Mouse (Mus musculus): Measurements from ENCODE around the gene Bend5.

Bend5 gene

DNA sequence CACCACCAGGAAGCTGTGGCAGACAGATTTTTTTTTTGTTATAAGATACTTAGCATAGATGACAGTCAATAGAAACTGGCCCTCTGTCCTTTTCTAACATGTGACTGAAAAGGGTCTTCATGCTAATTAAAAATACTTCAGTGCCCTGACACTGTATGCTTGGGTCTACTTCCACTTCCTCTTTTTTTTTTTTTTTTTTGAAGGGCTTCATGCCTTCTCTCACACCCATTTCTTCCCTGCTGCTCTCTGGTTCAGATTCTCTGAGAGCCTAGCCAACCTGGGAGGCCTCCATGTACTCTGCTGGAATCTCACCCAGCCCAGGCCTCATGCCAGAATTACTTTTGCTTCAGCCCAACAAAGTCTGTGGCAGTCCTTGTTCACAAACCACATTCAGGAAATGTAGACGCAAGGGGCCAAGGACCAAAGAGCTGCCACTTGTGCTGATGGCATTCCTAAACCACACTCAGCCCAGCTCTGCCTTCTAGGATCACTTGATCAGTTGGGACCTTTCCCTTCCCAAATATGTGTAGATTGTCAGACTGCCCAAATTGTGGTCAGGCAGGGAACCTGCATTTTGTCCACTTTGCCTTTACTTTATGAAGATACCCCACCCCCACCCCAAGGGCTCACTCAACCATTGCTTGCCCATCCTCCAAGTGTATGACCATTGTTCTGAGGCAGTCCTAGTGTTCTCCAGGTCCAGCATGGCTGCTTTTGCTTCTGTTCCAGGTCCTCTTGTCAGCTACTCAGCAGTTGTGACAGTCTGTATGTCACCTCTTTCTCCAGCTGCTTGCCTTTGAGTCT is 27.8 kb downstream of the Bend5 start:
- DNase-seq (ENCODE audit: low spot score in 2 of 2): peak in 1 of 2 experiments; percentile 20

DNA sequence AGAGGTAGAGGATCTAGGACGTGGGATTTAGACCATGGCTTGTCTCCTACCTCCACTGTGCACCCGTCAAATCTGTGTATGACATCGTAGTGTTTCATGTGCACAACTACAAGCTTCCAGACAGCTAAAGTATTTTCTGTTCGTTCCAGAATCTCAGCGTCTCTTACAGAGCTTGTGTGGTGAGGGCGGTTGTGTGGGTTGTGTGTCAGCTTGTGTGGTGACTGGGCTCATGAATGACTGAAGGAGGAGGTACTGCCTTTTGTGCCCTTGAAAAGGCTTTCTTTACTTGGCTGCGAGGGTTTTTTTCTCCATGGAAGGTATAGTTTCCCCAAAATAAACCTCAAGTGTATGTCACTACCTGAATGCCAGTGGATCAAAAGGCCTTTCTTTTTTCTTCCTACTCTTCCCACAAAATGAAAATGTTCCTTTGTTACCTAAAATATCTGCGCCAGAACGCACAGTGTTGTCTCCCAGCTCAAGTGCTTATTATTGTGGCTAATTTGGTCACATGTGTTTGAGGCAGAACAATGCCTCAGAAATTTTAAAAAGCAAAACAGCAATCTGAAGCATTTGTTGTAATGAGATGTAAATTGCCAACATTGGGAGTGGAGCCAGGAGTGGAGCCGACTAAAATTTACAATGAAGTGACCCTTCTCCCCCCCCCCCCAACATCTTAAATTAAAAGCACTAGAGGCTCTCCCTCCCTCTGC is 29.3 kb downstream of the Bend5 start:
- DNase-seq (ENCODE audit: low spot score in 2 of 2): no peak

DNA sequence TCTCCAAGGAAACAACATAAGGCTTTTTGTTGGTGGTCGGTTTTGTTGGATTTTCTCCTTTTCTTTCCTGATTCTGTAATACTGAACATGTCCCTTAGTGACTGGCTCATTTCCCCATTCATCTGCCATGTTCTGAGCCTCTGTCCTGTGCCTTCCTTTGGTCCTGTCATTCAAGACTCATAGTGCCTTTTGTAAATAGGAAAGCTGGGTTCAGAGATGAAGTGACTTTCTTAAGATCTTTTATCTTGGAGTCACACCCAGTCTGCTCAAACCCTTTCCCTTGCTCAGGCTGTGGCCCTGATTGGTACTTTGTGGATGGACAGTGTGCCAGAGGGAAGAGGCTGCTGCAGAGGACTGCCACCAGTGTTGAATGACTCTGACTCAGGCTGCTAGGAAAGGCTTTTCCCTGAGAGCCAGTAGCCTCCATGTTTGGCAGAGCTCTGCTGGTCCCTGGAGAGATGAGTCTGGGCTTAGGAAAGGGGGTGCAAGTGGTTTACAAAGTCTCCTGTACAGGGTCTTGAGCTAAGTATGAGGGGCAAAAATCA is 29.9 kb downstream of the Bend5 start:
- DNase-seq (ENCODE audit: low spot score in 2 of 2): no peak

GRCm38 (mm10) chr4:111447918-111448317 is 33.1 kb downstream of the Bend5 start:
- DNase-seq (ENCODE audit: low spot score in 2 of 2): no peak

- no peak for DNase-seq (ENCODE audit: low spot score in 2 of 2)
These were observed 33.8 kb downstream of the Bend5 start for GRCm38 (mm10) chr4:111448586-111448985.

- DNase-seq (ENCODE audit: low spot score in 2 of 2): no peak
These were observed 34.8 kb downstream of the Bend5 start for GRCm38 (mm10) chr4:111449442-111450199.

- no peak for DNase-seq (ENCODE audit: low spot score in 2 of 2)
These were observed 36.6 kb downstream of the Bend5 start for GRCm38 (mm10) chr4:111451283-111451918.

DNA sequence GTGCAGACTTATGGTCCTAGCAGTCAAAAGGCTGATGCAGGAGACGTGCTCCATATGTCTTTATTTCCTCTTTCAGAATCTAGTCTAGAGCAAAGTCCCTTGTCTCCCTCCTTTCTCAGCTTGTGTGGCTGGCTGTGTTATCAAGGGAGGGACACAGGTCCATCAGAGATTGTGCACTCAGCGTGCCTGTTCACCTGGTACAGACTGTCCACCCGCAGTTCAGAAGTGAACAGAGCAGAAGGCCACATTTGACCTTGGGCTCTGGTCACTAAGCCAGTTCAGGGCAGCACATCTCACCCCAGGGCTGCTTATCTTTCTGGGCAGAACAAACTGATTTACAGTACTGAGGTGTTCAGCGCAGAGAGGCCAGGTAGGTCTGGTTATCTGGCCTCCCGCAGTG is 37.4 kb downstream of the Bend5 start:
- DNase-seq (ENCODE audit: low spot score in 2 of 2): no peak

- no peak for DNase-seq (ENCODE audit: low spot score in 2 of 2)
These were observed 38.5 kb downstream of the Bend5 start for GRCm38 (mm10) chr4:111453275-111453674.

GRCm38 (mm10) chr4:111455621-111456020 is 40.8 kb downstream of the Bend5 start:
- no peak for DNase-seq (ENCODE audit: low spot score in 2 of 2)

DNA sequence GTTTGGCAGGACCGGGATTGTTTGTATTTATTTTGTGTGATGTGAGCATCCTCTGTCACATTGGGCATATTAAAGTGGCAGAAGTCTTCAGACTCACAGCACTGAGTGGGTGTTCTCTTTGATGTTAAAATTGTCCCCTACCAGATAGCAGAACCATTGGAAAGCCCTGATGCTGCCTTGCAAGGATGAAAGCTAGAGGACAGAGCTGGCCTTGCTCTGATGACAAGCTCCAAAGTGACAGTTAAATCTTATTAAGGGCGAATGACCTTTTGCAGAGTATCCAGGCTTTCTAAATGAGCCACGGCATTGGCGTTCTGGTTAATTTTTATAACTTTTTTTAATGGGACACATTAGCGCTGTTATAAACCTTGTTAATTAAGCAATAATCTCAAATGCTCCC is 42.8 kb downstream of the Bend5 start:
- no peak for DNase-seq (ENCODE audit: low spot score in 2 of 2)

DNA sequence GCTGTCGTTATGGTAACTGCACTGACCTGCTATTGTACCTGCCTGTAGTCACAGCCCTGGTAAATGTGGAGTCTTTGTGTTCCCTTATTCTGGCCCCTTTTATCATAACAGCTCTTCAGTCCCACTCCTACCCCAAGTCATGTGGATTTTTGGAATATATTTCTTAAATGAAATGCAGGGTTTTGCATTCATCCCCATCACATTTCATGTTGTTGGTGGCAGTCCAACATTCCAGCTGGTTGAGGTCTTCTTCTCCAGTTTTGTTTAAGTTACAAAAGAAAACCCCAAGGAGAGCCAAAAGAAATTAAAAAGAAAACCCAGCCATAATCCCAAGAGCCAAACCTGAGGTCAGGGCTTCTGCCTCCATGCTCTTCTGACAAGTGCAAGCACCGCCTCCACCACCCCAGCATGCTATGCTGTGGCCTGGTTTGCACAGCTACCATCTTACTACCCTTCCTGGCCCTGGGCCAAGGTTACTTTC is 52.5 kb downstream of the Bend5 start:
- no peak for DNase-seq (ENCODE audit: low spot score in 2 of 2)

DNA sequence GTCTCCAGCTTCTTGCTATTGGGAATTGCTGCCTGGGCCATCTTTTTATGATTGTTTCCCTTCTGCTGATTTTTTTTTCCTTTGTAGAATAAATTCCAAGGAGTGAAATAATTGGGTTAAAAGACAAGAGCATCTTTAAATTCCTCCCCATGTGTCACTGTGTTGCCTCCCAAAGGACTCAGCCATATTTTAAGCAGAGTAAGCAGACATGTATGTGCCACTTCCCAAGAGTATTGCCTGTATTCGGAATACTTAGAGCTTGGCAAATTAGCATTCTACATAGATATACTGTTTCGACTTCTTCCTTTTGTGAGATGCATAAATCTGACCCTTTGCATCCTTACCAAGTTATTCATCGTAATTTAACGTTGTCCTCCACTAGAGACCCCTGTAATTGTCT is 53.0 kb downstream of the Bend5 start:
- DNase-seq (ENCODE audit: low spot score in 2 of 2): no peak

GRCm38 (mm10) chr4:111469847-111470246 is 55.0 kb downstream of the Bend5 start:
- no peak for DNase-seq (ENCODE audit: low spot score in 2 of 2)

- no peak for DNase-seq (ENCODE audit: low spot score in 2 of 2)
These were observed 56.9 kb downstream of the Bend5 start for GRCm38 (mm10) chr4:111471726-111472125.

DNA sequence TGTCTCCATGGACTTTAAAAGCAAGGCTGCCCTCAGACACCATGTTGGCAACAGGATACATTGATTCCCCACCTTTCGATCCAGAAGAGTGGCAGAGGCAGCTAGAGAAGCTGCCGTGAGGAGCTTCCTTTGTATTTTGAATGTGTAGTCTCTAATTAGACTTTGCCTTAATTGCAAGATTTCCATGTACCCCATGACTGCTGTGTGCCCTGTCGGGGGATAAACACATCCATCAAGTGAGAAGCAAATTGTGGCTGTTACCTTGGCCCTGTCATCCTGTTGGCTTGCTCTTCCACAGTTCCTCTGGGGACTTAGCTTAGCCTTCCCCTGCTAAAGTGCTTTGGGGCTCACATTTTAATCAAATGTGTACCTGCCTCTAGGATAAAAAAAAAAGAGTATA is 57.7 kb downstream of the Bend5 start:
- no peak for DNase-seq (ENCODE audit: low spot score in 2 of 2)

GRCm38 (mm10) chr4:111473014-111473413 is 58.2 kb downstream of the Bend5 start:
- DNase-seq (ENCODE audit: low spot score in 2 of 2): no peak

DNA sequence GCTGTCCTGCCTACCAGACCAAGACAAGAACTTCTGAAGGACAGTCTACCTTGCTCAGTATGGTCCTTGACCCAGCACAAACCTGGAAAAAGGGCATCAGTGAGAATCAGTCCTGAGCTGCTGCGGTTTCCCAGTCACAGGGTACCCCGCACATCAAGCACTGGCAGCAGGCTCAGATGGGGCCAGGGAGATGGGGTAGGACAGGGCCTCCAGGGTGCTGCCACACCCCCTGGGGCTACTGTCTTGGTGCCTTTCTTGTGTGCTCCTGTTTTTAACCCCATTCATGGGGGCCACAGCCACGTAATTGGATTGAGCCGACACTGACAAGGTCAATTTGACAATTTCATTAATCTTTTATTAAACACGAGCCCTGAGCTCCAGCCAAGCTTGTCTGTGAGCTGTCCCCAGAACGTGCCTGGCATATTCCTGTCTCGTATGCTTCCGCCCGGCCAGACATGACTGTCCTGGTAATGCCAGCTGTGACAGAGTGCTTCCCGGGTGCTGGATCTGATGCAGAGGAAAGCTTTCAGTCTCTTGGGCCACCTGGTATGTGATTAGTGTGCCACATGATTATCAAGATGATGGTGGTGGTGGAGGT is 60.7 kb downstream of the Bend5 start:
- no peak for DNase-seq (ENCODE audit: low spot score in 2 of 2)

DNA sequence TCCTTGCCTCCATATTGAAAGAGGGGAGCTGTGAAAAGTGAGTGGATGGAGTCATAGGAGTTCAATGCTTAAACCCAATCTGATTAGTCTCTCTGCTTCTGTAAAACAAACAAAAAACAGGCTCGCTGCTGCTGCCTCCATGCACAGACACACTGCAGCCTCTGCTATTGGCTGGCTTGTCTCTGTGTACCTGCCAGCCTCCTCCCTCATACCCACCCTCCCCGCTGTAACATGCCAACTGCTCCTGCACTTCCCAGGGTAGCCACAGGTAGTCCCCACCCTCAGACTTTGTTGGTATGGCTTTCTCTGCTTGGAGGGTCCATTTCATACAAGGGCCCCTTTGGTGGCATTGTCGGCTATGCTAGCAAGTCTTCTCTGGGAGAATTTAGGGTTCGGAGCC is 62.7 kb downstream of the Bend5 start:
- no peak for DNase-seq (ENCODE audit: low spot score in 2 of 2)

- DNase-seq (ENCODE audit: low spot score in 2 of 2): no peak
These were observed 68.7 kb downstream of the Bend5 start for GRCm38 (mm10) chr4:111483499-111483898.

DNA sequence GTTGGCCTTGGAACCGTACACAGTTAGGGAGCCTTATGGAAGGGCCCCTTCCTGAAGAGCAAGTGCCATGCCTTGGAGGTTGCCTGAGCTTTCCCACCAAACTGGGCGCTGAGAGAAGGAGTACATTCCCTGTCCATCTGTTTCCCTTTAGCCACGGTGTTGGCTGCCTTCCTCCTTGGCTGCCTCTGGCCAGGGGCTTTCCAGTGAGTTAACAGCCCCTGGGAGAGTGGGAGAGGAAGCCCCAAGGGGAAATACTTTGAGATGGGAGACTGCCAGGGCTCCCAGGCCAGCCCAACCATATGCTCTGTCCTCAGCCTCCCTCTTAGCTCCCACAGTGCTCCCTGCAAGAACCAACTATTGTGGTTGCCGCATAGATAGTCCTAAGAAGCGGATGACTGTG is 70.4 kb downstream of the Bend5 start:
- peak in 1 of 2 experiments; percentile 22 for DNase-seq (ENCODE audit: low spot score in 2 of 2)
